Mouse (Mus musculus) macrophage (primary cell): ENCODE data around the gene Gm867. TPM values are rescaled to one million over a fixed set of nuclear protein-coding genes. Genes with fewer than 3 reads are reported as not detected.

Experiments
- H3K27ac ChIP-seq: fragments of 350-480 bp; formaldehyde crosslinking; 2 replicates; pipeline ENCODE4 v1.9.0; 2021
- H3K36me3 ChIP-seq: fragments of 350-480 bp; formaldehyde crosslinking; 2 replicates; pipeline ENCODE4 v1.9.0; 2021; ENCODE audit errors: inconsistent target
- H3K4me3 ChIP-seq: fragments of 350-480 bp; formaldehyde crosslinking; 2 replicates; pipeline ENCODE4 v1.9.0; 2021; ENCODE audit errors: inconsistent target
- H3K79me2 ChIP-seq: fragments of 350-480 bp; formaldehyde crosslinking; 2 replicates; pipeline ENCODE4 v1.9.0; 2021; ENCODE audit errors: inconsistent target
- WGBS: methylation state at CpG from one replicate; pipeline ENCODE4 v1.1.7; 2026; ENCODE audit warnings: inconsistent platforms; ENCODE audit not compliant: missing documents; 5-methylcytosine and 5-hydroxymethylcytosine counted together
- polyA plus RNA-seq: library from polyadenylated mRNA; stranded (reverse); fragments of 250-400 nt; gene quantifications from 3 replicates; pipeline ENCODE4 v1.2.4, GENCODE M21; 2018; ENCODE audit warnings: inconsistent platforms

Gm867 gene
- polyA plus RNA-seq, 1 experiment from 2014 or later = not detected

- no peak overlapping the region for H3K27ac ChIP-seq
- H3K4me3 ChIP-seq = no peak overlapping the region
- peaks cover 16% of the 10 kb centered on the region for H3K79me2 ChIP-seq
- 47% methylated on average over 2 of the region's 2 CpGs for WGBS
- H3K36me3 ChIP-seq = no peaks in the 10 kb centered on the region
Measured at GRCm38 (mm10) chr10:75924324-75924723, 16.1 kb downstream of the Gm867 start.

DNA sequence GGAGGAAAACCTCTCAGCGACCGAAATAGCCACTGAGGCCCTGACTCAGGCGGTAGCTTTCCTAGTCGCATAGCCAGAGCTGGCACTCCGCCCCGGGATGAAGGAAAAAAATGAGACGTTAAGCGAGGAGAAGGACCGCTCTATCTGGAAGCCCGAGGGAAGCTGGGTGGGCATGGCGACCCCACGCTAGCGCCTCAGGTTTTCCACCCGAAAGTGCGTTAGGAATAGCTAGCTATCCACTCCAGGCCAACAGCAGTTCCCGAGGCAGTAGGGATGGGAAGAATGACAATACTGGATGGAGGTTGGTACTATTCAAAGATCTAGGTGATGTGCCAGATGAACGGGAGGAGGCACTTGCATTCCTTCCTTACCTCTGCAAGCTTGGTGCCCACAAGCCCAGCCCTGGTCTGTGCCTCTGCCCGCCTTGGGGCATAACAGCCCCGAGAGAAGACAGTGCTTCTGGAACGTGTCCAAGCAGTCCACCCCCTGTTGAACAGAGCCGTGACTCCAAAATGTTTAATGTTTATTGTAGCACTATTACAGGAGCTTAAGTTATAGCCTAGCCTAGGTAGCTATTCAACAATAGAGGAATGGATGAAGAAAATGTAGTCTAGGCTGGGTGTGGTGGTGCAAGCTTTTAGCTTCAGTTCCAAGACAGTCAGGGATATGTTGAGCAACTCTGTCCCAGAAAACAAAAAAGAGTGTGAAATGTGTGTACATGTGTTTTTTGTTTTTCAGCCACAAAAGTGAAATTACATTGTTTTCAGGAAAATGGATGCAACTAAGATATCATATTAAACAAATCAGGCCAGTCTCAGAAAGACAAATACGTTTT, 18.5 kb downstream of the Gm867 start:
- Histone ChIP-seq H3K27ac (peak overlapping the region; percentile 61), H3K36me3 (no peaks in the 10 kb centered on the region), H3K79me2 (peaks cover 40% of the 10 kb centered on the region), H3K4me3 (peak overlapping the region; percentile 64)
- 7% methylated on average over 22 of the region's 22 CpGs for WGBS

DNA sequence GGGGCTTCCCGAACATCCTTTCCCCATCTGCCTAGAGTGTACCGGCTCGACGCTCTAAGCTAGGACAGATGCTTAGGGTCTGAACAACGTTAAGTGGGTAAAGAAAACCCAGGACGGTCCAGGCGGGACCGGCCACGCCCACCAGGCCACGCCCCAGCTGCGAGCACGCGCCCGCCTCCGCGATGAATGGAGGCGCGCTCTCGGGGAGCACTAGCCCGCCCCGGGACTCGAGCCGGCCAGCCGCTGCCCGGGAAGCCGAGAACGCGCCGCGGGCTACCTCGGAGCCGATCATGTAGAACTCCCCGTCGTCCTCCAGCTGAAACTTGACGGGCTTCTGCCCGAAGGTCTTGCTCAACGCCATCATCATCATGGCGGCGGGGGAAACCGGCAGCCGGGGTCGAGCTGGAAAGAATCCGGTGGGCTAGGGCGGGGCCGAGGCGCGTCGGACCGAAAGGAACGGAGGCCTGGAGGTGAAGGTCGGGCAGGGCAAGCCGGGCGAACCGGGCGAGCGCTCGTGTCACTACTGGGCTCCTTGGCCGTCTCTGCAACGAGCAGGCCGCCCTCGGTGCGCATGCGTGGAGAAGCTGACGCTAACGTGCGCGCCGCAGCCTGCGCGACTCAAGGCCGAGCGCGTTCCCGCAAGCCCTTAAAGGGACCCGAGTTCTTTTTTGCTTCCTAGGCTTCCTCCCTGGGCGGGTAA, 19.3 kb downstream of the Gm867 start, which contains the start of gene Smarcb1:
Gene Smarcb1, minus strand, starts transcription at position 592 of the 700 bp plus-strand sequence.
- peak within 1 kb of the TSS; percentile 61 for H3K27ac ChIP-seq

GRCm38 (mm10) chr10:75919026-75919425, 21.4 kb downstream of the Gm867 start:
- WGBS = 96% methylated on average over 5 of the region's 5 CpGs
- peaks cover 66% of the 10 kb centered on the region for H3K79me2 ChIP-seq
- peaks cover 22% of the 10 kb centered on the region; the same call in 1 of the 2 replicates for H3K36me3 ChIP-seq
- H3K4me3 ChIP-seq = no peak overlapping the region
- no peak overlapping the region for H3K27ac ChIP-seq

More for the DNA sequence above, 19.3 kb downstream of the Gm867 start, which contains the start of gene Smarcb1:
- Histone ChIP-seq H3K4me3 (peak within 1 kb of the TSS; percentile 64), H3K79me2 (peaks cover 47% of the 10 kb centered on the region), H3K36me3 (peaks cover 6% of the 10 kb centered on the region; the same call in 1 of the 2 replicates)
- WGBS = under 1% methylated on average over 76 of the region's 76 CpGs

DNA sequence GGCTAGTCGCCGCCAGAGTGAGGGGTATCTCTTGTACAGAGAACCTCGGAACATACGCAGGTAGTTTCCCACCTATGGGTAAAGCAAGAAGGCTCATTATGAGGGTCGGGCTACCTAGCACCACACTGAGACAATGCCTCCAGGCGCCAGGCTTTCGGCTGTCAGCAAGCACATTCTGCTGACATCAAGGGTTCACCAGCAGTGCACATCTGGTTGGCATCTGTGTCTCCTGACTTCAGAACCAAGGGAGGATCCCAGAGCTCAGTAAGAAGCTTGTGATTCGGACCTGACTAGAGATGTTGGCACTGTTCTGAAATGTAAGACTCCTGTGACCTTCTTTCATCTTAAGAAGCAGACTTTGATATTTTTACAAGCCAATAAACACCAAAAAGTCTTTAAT, 23.6 kb downstream of the Gm867 start:
- H3K4me3 ChIP-seq = no peak overlapping the region
- H3K36me3 ChIP-seq = peaks cover 22% of the 10 kb centered on the region; the same call in 1 of the 2 replicates
- H3K27ac ChIP-seq = no peak overlapping the region
- peaks cover 66% of the 10 kb centered on the region for H3K79me2 ChIP-seq
- WGBS = 89% methylated on average over 8 of the region's 8 CpGs

GRCm38 (mm10) chr10:75915557-75915956, 24.9 kb downstream of the Gm867 start:
- peaks cover 33% of the 10 kb centered on the region for H3K36me3 ChIP-seq
- 79% methylated on average over 7 of the region's 7 CpGs for WGBS
- H3K79me2 ChIP-seq = peaks cover 62% of the 10 kb centered on the region
- no peak overlapping the region for H3K27ac ChIP-seq
- no peak overlapping the region for H3K4me3 ChIP-seq

DNA sequence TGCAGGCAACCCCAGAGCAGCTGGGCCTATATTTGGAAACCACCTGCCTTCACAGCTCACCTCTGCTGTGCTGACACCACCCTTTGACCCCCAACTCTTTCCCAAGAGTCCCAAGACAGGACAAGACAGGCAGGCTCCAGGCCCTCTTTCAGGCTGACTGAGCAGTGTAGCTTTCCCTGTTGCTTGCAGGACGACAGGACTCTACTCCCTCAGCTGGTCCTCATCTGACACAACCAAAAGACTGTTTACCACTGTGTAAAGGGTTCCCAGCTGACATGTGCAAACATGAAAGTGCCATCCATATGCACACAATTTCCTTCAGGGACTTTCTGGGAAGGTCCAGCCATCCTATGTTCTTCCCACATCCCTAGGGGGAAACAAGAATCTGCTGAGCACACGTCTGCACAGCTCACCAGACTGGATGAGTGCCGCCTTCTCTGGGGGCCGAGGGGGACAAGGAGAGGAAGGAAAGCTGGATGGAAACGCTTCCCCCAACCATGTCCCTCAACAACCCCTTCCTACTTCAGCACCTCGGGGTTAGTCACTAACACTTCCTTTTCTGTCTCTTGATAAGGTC, 27.4 kb downstream of the Gm867 start:
- H3K4me3 ChIP-seq = no peak overlapping the region
- WGBS = 39% methylated on average over 6 of the region's 6 CpGs
- H3K27ac ChIP-seq = no peak overlapping the region
- H3K79me2 ChIP-seq = peaks cover 38% of the 10 kb centered on the region
- H3K36me3 ChIP-seq = peaks cover 46% of the 10 kb centered on the region

- Histone ChIP-seq H3K36me3 (peaks cover 54% of the 10 kb centered on the region), H3K79me2 (peaks cover 14% of the 10 kb centered on the region), H3K4me3 (no peak overlapping the region), H3K27ac (no peak overlapping the region)
- 96% methylated on average over 2 of the region's 2 CpGs for WGBS
Measured at GRCm38 (mm10) chr10:75910698-75911097, 29.8 kb downstream of the Gm867 start.

DNA sequence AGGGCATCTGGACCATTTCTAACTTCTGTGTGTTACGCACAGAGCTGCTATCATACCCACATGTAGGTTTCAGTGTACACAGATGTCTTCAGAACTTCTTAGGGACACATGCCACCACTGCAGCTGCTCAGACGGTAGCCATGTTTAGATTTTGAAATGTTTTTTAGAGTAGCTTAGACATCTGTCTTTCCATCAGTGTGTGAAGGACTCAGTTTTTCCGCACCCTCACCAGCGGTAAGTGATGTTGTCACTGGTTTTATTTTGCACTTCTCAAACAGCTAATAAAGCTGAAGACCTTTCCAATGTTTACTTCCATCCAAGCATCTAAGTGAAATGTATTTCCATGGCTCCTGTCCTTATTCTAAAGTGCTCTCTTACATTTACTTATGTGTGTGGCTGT, 33.6 kb downstream of the Gm867 start:
- peaks cover 81% of the 10 kb centered on the region for H3K36me3 ChIP-seq
- H3K79me2 ChIP-seq = no peaks in the 10 kb centered on the region
- H3K4me3 ChIP-seq = no peak overlapping the region
- no peak overlapping the region for H3K27ac ChIP-seq
- WGBS = 100% methylated on average over 3 of the region's 4 CpGs

DNA sequence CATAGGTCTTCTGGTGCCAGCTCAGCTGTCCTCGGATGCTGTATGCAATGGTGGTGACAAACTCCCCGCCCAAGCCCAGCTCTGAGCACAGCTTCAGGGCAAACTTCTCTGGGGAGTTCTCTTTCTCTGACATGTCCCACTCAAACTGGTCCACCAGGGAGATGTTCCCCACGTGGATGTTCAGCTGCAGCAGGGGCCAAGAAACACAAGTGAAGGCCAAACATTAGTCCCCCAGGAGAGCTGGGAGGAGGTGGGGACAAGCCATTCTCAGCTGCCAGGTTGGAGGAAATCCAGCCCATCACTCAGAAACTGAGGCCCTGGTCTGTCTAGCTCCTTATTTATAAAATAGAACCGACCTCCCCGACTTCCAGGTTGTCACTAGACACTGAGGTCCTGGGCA, 36.1 kb downstream of the Gm867 start:
- H3K79me2 ChIP-seq = no peaks in the 10 kb centered on the region
- peaks cover 85% of the 10 kb centered on the region for H3K36me3 ChIP-seq
- H3K27ac ChIP-seq = no peak overlapping the region
- H3K4me3 ChIP-seq = no peak overlapping the region
- 100% methylated on average over 5 of the region's 5 CpGs for WGBS

DNA sequence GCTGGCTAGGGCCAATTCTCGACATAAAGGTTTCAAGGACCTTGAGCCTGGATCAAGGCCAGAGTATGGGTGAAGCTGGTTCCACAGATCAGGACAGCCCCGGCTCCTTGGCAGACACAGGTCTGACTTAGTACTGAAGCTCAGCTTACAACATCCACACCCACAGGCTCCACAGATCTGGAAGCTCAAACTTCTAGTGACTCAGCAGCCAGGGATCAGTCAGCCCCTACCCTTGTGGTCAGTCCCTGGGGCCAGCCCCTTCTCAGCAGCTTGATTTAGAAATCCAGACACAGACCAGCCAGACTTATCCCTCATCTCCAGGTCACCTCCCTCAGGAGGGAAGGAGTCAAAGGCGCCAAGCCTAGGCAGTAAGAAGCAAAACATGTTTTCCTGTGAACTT, 41.6 kb downstream of the Gm867 start:
- H3K4me3 ChIP-seq = no peak overlapping the region
- H3K27ac ChIP-seq = no peak overlapping the region
- 88% methylated on average over 3 of the region's 3 CpGs for WGBS
- peaks cover 75% of the 10 kb centered on the region for H3K36me3 ChIP-seq
- H3K79me2 ChIP-seq = no peaks in the 10 kb centered on the region

- 87% methylated on average over 6 of the region's 6 CpGs for WGBS
- no peak overlapping the region for H3K4me3 ChIP-seq
- H3K79me2 ChIP-seq = no peaks in the 10 kb centered on the region
- H3K27ac ChIP-seq = no peak overlapping the region
- peaks cover 68% of the 10 kb centered on the region for H3K36me3 ChIP-seq
Measured at GRCm38 (mm10) chr10:75898039-75898564, 42.4 kb downstream of the Gm867 start.

DNA sequence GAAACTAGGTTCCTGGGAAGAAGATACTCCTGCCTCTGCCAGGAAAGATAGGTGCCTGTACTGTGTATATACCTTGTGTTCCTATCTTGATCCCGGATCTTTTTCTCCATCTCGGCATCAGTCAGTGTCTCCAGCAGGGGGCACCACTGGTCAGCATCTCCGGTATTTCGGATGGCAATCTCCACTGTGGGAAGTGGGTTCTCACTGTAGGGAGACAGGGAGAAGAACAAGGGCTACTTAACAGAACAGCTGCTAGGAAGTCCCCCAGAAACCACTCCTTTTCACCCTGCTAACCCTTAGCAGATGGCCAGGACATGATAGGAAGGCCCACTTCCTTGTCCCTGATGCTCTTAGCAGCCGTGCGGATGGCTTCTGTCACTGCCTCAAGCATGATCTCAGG, 43.1 kb downstream of the Gm867 start:
- H3K4me3 ChIP-seq = no peak overlapping the region
- no peaks in the 10 kb centered on the region for H3K79me2 ChIP-seq
- H3K36me3 ChIP-seq = peaks cover 60% of the 10 kb centered on the region
- WGBS = 61% methylated on average over 6 of the region's 6 CpGs
- no peak overlapping the region for H3K27ac ChIP-seq

- no peaks in the 10 kb centered on the region for H3K79me2 ChIP-seq
- peaks cover 49% of the 10 kb centered on the region for H3K36me3 ChIP-seq
- H3K4me3 ChIP-seq = no peak overlapping the region
- H3K27ac ChIP-seq = no peak overlapping the region
- 100% methylated on average over 1 of the region's 1 CpGs for whole genome bisulfite sequencing
Measured at GRCm38 (mm10) chr10:75896208-75896607, 44.3 kb downstream of the Gm867 start.
